Mouse (Mus musculus): ENCODE results near the gene Plet1. TPM values are rescaled to one million over a fixed set of nuclear protein-coding genes. Genes with fewer than 3 reads are reported as not detected.

Gene Plet1
- total and polyA plus RNA-seq, 3 experiments, result 0.08 to 0.19 TPM; not detected in 1

DNA sequence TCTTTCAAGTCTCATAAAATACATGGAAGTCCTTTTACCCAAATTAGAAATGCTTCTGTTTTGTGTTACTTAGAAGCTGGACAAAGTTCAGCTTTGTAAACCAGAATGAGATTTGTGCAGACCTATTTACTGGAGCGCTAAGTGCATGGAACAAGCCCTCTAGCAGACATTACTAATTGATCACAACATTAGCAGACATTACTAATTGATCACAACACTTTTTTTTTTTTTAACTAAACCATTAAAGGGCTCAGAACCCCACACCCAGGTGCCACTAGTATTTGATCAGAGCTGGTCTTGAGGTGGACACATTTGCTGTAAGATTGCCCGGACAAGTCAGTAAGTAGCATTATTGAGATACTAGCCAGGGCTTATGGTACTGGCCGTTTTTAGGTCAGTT, 39.5 kb downstream of the Plet1 start:
- H3K4me1 ChIP-seq (ENCODE audit: control insufficient read depth in 1 of 2, insufficient read depth in 2 of 2), result peaks cover 14 to 53% of the 10 kb centered on the region in 2 experiments
- no peaks in the 10 kb centered on the region for H3K9me3 ChIP-seq (replicated peaks; ENCODE audit: low read length)
- H3K4me3 ChIP-seq (replicated peaks in 1 of 3; ENCODE audit: low read depth in 2 of 3, low read length in 2 of 3, poor library complexity in 1 of 3), result no peak overlapping the region
- H3K79me2 ChIP-seq (replicated peaks; ENCODE audit: control insufficient read depth, extremely low read depth, insufficient read depth, poor library complexity, severe bottlenecking), result no peaks in the 10 kb centered on the region
- dilution Hi-C loops (cut with MboI; ENCODE audit: extremely low pct_ligation_motif_present, extremely low pct_unique_long_range_greater_than_20kb, low sequenced_read_pairs) (no loop called here), in situ Hi-C loops (cut with MboI; ENCODE audit: low pct_ligation_motif_present, low pct_unique_long_range_greater_than_20kb, low sequenced_read_pairs) (loop anchor here (25.0 kb wide), 1 partner anchor 996 kb away; no protein-coding TSS in a partner anchor)
- no peak overlapping the region for H3K9ac ChIP-seq (ENCODE audit: insufficient read depth, low read depth)
- peaks cover under 1% of the 10 kb centered on the region for H3K27me3 ChIP-seq (replicated peaks)
- H3K36me3 ChIP-seq (replicated peaks in 1 of 2; ENCODE audit: control insufficient read depth in 1 of 2, insufficient read depth in 1 of 2, low read length in 1 of 2), result no peaks in the 10 kb centered on the region
- no peak for DNase-seq (ENCODE audit: extremely low read depth)
- H3K27ac ChIP-seq (ENCODE audit: insufficient read depth, low read depth), result no peak overlapping the region
- TF ChIP-seq CTCF (conservative IDR thresholded peaks at IDR 0.05 in 1 of 2, IDR thresholded peaks at IDR 0.05 in 1 of 2; ENCODE audit: low read depth in 2 of 2, low read length in 2 of 2) (no peak), HCFC1 (IDR thresholded peaks at IDR 0.05; ENCODE audit: low read depth, low read length) (peak; percentile 38; the same call in 1 of the 2 replicates), NRF1 (IDR thresholded peaks at IDR 0.05; ENCODE audit: low read depth, low read length) (no peak), ZNF384 (IDR thresholded peaks at IDR 0.05; ENCODE audit: low read depth, low read length) (peak; percentile 90)
- no peak overlapping the region for H3K4me2 ChIP-seq (ENCODE audit: insufficient read depth, low read depth, poor library complexity, severe bottlenecking)

DNA sequence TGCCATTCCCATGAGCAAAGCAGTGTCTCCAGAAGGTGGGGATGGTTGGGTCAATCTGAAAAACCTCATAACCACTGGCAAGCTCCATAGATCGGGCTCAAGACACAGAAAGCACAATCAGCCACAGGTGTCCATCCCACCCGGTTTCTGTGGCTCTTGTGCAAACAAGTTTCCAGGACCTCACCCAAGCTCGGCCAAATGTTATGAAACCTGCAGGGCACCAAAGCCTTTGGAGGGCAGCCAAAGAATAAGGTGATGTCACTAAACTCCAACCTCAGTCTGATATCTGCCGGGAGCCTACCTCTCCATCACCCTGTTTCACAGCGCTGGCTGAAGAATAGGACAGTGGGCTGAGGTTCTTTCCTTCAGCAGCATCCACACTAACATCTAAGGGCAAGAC, 41.6 kb downstream of the Plet1 start:
- H3K9ac ChIP-seq (ENCODE audit: insufficient read depth, low read depth), result no peak overlapping the region
- no peaks in the 10 kb centered on the region for H3K36me3 ChIP-seq (replicated peaks in 1 of 2; ENCODE audit: control insufficient read depth in 1 of 2, insufficient read depth in 1 of 2, low read length in 1 of 2)
- no peak for DNase-seq (ENCODE audit: extremely low read depth)
- H3K79me2 ChIP-seq (replicated peaks; ENCODE audit: control insufficient read depth, extremely low read depth, insufficient read depth, poor library complexity, severe bottlenecking), result no peaks in the 10 kb centered on the region
- TF ChIP-seq EP300 (IDR thresholded peaks at IDR 0.05; ENCODE audit: low read length) (peak; percentile 63), IRF4 (IDR thresholded peaks at IDR 0.05; ENCODE audit: low read depth, low read length) (peak; percentile 24; the same call in 1 of the 2 replicates), TCF12 (IDR thresholded peaks at IDR 0.05; ENCODE audit: low read depth, low read length) (peak; percentile 54; the same call in 1 of the 2 replicates), NRF1 (IDR thresholded peaks at IDR 0.05; ENCODE audit: low read depth, low read length) (no peak), RCOR1 (conservative IDR thresholded peaks at IDR 0.05; ENCODE audit: low read depth, low read length) (no peak)
- H3K27ac ChIP-seq (ENCODE audit: insufficient read depth, low read depth), result no peak overlapping the region
- no peak overlapping the region for H3K4me3 ChIP-seq (replicated peaks in 1 of 3; ENCODE audit: low read depth in 2 of 3, low read length in 2 of 3, poor library complexity in 1 of 3)
- dilution Hi-C loops (cut with MboI; ENCODE audit: extremely low pct_ligation_motif_present, extremely low pct_unique_long_range_greater_than_20kb, low sequenced_read_pairs), result no loop called here
- H3K4me2 ChIP-seq (ENCODE audit: insufficient read depth, low read depth, poor library complexity, severe bottlenecking), result no peak overlapping the region
- no peaks in the 10 kb centered on the region for H3K9me3 ChIP-seq (replicated peaks; ENCODE audit: low read length)
- in situ Hi-C loops (cut with MboI; ENCODE audit: low pct_ligation_motif_present, low pct_unique_long_range_greater_than_20kb, low sequenced_read_pairs), result loop anchor here (5.0 to 25.0 kb wide), 2 partner anchors 51 to 999 kb away; no protein-coding TSS in a partner anchor
- H3K4me1 ChIP-seq (ENCODE audit: control insufficient read depth in 1 of 2, insufficient read depth in 2 of 2), result peaks cover 14 to 35% of the 10 kb centered on the region in 2 experiments
- H3K27me3 ChIP-seq (replicated peaks), result peaks cover 2% of the 10 kb centered on the region

DNA sequence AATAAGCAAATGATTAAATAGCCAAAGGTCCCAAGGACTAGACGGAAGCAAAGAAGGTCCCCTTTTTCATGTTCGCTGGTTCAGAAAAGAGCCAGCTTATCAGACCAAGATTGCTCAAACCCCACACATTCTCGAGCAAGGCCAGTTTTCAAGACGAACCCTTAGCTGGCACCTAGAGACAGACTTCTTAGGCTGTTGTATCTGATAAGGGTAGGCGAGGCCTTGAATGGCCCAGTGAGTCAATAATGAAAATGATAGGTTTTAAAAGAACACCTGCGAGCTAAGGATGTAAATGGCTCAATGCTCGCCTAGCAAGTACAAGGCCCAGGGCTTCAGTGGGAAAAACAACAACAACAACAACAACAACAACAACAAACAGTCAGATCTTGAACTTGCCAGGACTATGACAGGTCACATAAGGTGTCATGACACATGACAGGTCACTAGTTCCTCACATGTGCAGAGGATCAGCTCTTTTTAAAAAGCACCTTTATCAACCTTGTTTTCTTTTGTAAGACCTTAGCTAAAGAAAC, 42.3 kb downstream of the Plet1 start:
- dilution Hi-C loops (cut with MboI; ENCODE audit: extremely low pct_ligation_motif_present, extremely low pct_unique_long_range_greater_than_20kb, low sequenced_read_pairs) (no loop called here), in situ Hi-C loops (cut with MboI; ENCODE audit: low pct_ligation_motif_present, low pct_unique_long_range_greater_than_20kb, low sequenced_read_pairs) (loop anchor here (5.0 to 25.0 kb wide), 2 partner anchors 51 to 999 kb away; no protein-coding TSS in a partner anchor)
- Histone ChIP-seq H3K79me2 (replicated peaks; ENCODE audit: control insufficient read depth, extremely low read depth, insufficient read depth, poor library complexity, severe bottlenecking) (no peaks in the 10 kb centered on the region), H3K9me3 (replicated peaks; ENCODE audit: low read length) (no peaks in the 10 kb centered on the region), H3K9ac (ENCODE audit: insufficient read depth, low read depth) (no peak overlapping the region), H3K4me2 (ENCODE audit: insufficient read depth, low read depth, poor library complexity, severe bottlenecking) (no peak overlapping the region), H3K27me3 (replicated peaks) (peaks cover 4% of the 10 kb centered on the region), H3K36me3 (replicated peaks in 1 of 2; ENCODE audit: control insufficient read depth in 1 of 2, insufficient read depth in 1 of 2, low read length in 1 of 2) (no peaks in the 10 kb centered on the region), H3K4me3 (replicated peaks in 1 of 3; ENCODE audit: low read depth in 2 of 3, low read length in 2 of 3, poor library complexity in 1 of 3) (no peak overlapping the region), H3K27ac (ENCODE audit: insufficient read depth, low read depth) (no peak overlapping the region), H3K4me1 (ENCODE audit: control insufficient read depth in 1 of 2, insufficient read depth in 2 of 2) (peaks cover 14 to 32% of the 10 kb centered on the region in 2 experiments)
- no peak for DNase-seq (ENCODE audit: extremely low read depth)
- TF ChIP-seq IRF4 (IDR thresholded peaks at IDR 0.05; ENCODE audit: low read depth, low read length), result no peak
- 0 out of 2 replicates have a peak, but pooled peaks have one; percentile 7 for TF ChIP-seq BHLHE40 (IDR thresholded peaks at IDR 0.05; ENCODE audit: low read depth, low read length)

Measured in CH12.LX (cell line).